Mouse (Mus musculus) lung, adult 2 months (tissue): ENCODE data around the gene Gp5.

ENCODE experiments used
- CTCF ChIP-seq: fragments of 200-500 bp; IDR thresholded peaks from 2 replicates; pipeline ENCODE4 v1.5.1; 2011; ENCODE audit warnings: mild to moderate bottlenecking, low read length, control low read depth; ENCODE audit not compliant: insufficient read depth
- POLR2A ChIP-seq: fragments of 200-500 bp; IDR thresholded peaks from 2 replicates; pipeline ENCODE4 v1.6.1; 2011; ENCODE audit warnings: low read depth, mild to moderate bottlenecking, control low read depth, low read length, borderline replicate concordance; ENCODE audit errors: extremely low read depth

- TF ChIP-seq POLR2A (no peak), CTCF (no peak)
These were observed 3.3 kb downstream of the Gp5 start for GRCm38 (mm10) chr16:30307306-30307705.
